Mouse (Mus musculus) thymus, adult 2 months (tissue): ENCODE measurements around the gene 4930447C04Rik. TPM values are rescaled to one million over a fixed set of nuclear protein-coding genes. Genes with fewer than 3 reads are reported as not detected.

ENCODE experiments used
- DNase-seq: peaks from one replicate; pipeline ENCODE4 v3.0.0; 2021
- H3K27ac ChIP-seq: fragments of 200-500 bp; 2 replicates; pipeline ENCODE4 v1.5.1; 2012; ENCODE audit warnings: low read length, control low read depth; ENCODE audit not compliant: control insufficient read depth, insufficient read depth
- H3K27me3 ChIP-seq: fragments of 200-500 bp; 2 replicates; pipeline ENCODE4 v1.6.1; 2012; ENCODE audit warnings: mild to moderate bottlenecking, low read length, moderate library complexity, mixed read lengths; ENCODE audit not compliant: control insufficient read depth, insufficient read depth
- H3K36me3 ChIP-seq: fragments of 200-500 bp; 2 replicates; pipeline ENCODE4 v1.6.1; 2012; ENCODE audit warnings: mild to moderate bottlenecking, low read length, moderate library complexity; ENCODE audit not compliant: control insufficient read depth, insufficient read depth
- H3K4me1 ChIP-seq: fragments of 200-500 bp; replicated peaks from 2 replicates; pipeline ENCODE4 v1.6.1; 2012; ENCODE audit warnings: low read length; ENCODE audit not compliant: control insufficient read depth, insufficient read depth
- H3K4me3 ChIP-seq: fragments of 200-500 bp; 2 replicates; pipeline ENCODE4 v1.5.1; 2012; ENCODE audit warnings: mild to moderate bottlenecking, low read length, control low read depth, moderate library complexity; ENCODE audit not compliant: control insufficient read depth, insufficient read depth
- CTCF ChIP-seq: fragments of 200-500 bp; IDR thresholded peaks from 2 replicates; pipeline ENCODE4 v1.5.1; 2012; ENCODE audit warnings: mild to moderate bottlenecking, control low read depth, low read length, moderate library complexity, borderline replicate concordance; ENCODE audit not compliant: control insufficient read depth, poor library complexity, insufficient read depth; ENCODE audit errors: extremely low read depth
- POLR2A ChIP-seq: fragments of 200-500 bp; IDR thresholded peaks from 2 replicates; pipeline ENCODE4 v1.6.1; 2012; ENCODE audit warnings: mild to moderate bottlenecking, low read length, control low read depth, moderate library complexity; ENCODE audit not compliant: control insufficient read depth, poor library complexity, insufficient read depth; ENCODE audit errors: extremely low read depth
- WGBS: fragments of 180-500 bp; shearing (Covaris S2); methylation state at CpG from one replicate; pipeline ENCODE4 v1.1.7; 2018; 5-methylcytosine and 5-hydroxymethylcytosine counted together
- polyA plus RNA-seq: library from polyadenylated mRNA; depleted of rRNA; stranded (reverse); fragments of >200 nt; gene quantifications from 2 replicates; pipeline ENCODE4 v1.2.3, GENCODE M21; 2012

Gene 4930447C04Rik
- polyA plus RNA-seq, 1 experiment: not detected

- Histone ChIP-seq H3K4me3 (no peak overlapping the region), H3K36me3 (no peaks in the 10 kb centered on the region), H3K27me3 (no peaks in the 10 kb centered on the region), H3K27ac (no peak overlapping the region), H3K4me1 (no peaks in the 10 kb centered on the region)
- DNase-seq: peak; percentile 51
- TF ChIP-seq POLR2A (no peak), CTCF (no peak)
- 3% methylated on average over 6 of the region's 6 CpGs for WGBS
These were observed 32.6 kb upstream of the 4930447C04Rik start for GRCm38 (mm10) chr12:72973161-72973560.

- Histone ChIP-seq H3K4me3 (no peak overlapping the region), H3K27ac (no peak overlapping the region), H3K36me3 (no peaks in the 10 kb centered on the region), H3K4me1 (no peaks in the 10 kb centered on the region), H3K27me3 (no peaks in the 10 kb centered on the region)
- no peak for TF ChIP-seq POLR2A
- TF ChIP-seq CTCF: no peak
- no peak for DNase-seq
- WGBS: 80% methylated on average over 14 of the region's 14 CpGs
These were observed 30.0 kb upstream of the 4930447C04Rik start for GRCm38 (mm10) chr12:72970620-72971019.

- no peaks in the 10 kb centered on the region for H3K36me3 ChIP-seq
- no peaks in the 10 kb centered on the region for H3K27me3 ChIP-seq
- no peak for DNase-seq
- 95% methylated on average over 7 of the region's 7 CpGs for WGBS
- no peak overlapping the region for H3K4me3 ChIP-seq
- TF ChIP-seq POLR2A (no peak), CTCF (no peak)
- H3K27ac ChIP-seq: no peak overlapping the region
- H3K4me1 ChIP-seq: no peaks in the 10 kb centered on the region
These were observed 27.0 kb upstream of the 4930447C04Rik start for GRCm38 (mm10) chr12:72967541-72967940.

- H3K27ac ChIP-seq: no peak overlapping the region
- H3K4me1 ChIP-seq: no peaks in the 10 kb centered on the region
- no peaks in the 10 kb centered on the region for H3K36me3 ChIP-seq
- no peak overlapping the region for H3K4me3 ChIP-seq
- no peaks in the 10 kb centered on the region; the same call in 1 of the 2 replicates for H3K27me3 ChIP-seq
- 91% methylated on average over 6 of the region's 6 CpGs for WGBS
- no peak for TF ChIP-seq CTCF
- DNase-seq: no peak
These were observed 22.2 kb upstream of the 4930447C04Rik start for GRCm38 (mm10) chr12:72962761-72963160.

GRCm38 (mm10) chr12:72958446-72958845, 17.9 kb upstream of the 4930447C04Rik start:
- no peaks in the 10 kb centered on the region for H3K36me3 ChIP-seq
- H3K4me3 ChIP-seq: no peak overlapping the region
- no peak overlapping the region for H3K27ac ChIP-seq
- H3K4me1 ChIP-seq: no peaks in the 10 kb centered on the region
- TF ChIP-seq POLR2A: no peak
- no peak for TF ChIP-seq CTCF
- 98% methylated on average over 3 of the region's 3 CpGs for WGBS
- no peak for DNase-seq
- no peaks in the 10 kb centered on the region; the same call in 1 of the 2 replicates for H3K27me3 ChIP-seq

GRCm38 (mm10) chr12:72957829-72958424, 17.4 kb upstream of the 4930447C04Rik start:
- TF ChIP-seq CTCF (no peak), POLR2A (no peak)
- Histone ChIP-seq H3K36me3 (no peaks in the 10 kb centered on the region), H3K27me3 (no peaks in the 10 kb centered on the region; the same call in 1 of the 2 replicates), H3K4me1 (no peaks in the 10 kb centered on the region), H3K4me3 (no peak overlapping the region), H3K27ac (no peak overlapping the region)
- WGBS: 75% methylated on average over 6 of the region's 6 CpGs
- DNase-seq: no peak

- no peaks in the 10 kb centered on the region for H3K4me1 ChIP-seq
- H3K4me3 ChIP-seq: no peak overlapping the region
- H3K36me3 ChIP-seq: no peaks in the 10 kb centered on the region
- no peaks in the 10 kb centered on the region; the same call in 1 of the 2 replicates for H3K27me3 ChIP-seq
- H3K27ac ChIP-seq: no peak overlapping the region
- TF ChIP-seq POLR2A: no peak
- no peak for TF ChIP-seq CTCF
- 73% methylated on average over 4 of the region's 4 CpGs for WGBS
- DNase-seq: no peak
These were observed 14.3 kb upstream of the 4930447C04Rik start for GRCm38 (mm10) chr12:72954906-72955305.
